Mouse (Mus musculus) ES-Bruce4 (cell line): ENCODE data around the gene Foxf1.
A peak's percentile ranks its signal among the peaks of the same experiment; 100 is the strongest.

Source experiments
- CTCF ChIP-seq: IDR thresholded peaks from one replicate; pipeline ENCODE4 v1.8.1; 2011; ENCODE audit warnings: low read depth, low read length
- EP300 ChIP-seq: IDR thresholded peaks from 2 replicates; pipeline ENCODE4 v1.6.1; 2011; ENCODE audit warnings: low read depth, low read length; ENCODE audit not compliant: insufficient read depth
- POLR2A ChIP-seq: IDR thresholded peaks from one replicate; pipeline ENCODE4 v1.8.1; 2011; ENCODE audit warnings: low read length; ENCODE audit not compliant: insufficient read depth

- TF ChIP-seq CTCF, result peak; percentile 98
- no peak for TF ChIP-seq POLR2A
- TF ChIP-seq EP300, result no peak
Measured at GRCm38 (mm10) chr8:121113261-121113660, 29.1 kb downstream of the Foxf1 start.
